Mouse (Mus musculus) myocyte (in vitro differentiated cells): ENCODE results near the gene Tspo2.

ENCODE experiments used
- E2F4 ChIP-seq: IDR thresholded peaks from one replicate; pipeline ENCODE4 v1.6.1; 2011; ENCODE audit warnings: mild to moderate bottlenecking, control low read depth, moderate library complexity; ENCODE audit not compliant: insufficient read depth
- MAX ChIP-seq: IDR thresholded peaks from one replicate; pipeline ENCODE4 v1.6.1; 2011; ENCODE audit warnings: low read depth, mild to moderate bottlenecking, control low read depth
- MYOD1 ChIP-seq, 3 experiments: IDR thresholded peaks; one replicate each; pipeline ENCODE4 v1.6.1; 2011; ENCODE audit warnings: control low read depth in 2 of 3, low read depth in 2 of 3, mild to moderate bottlenecking in 2 of 3, moderate library complexity in 1 of 3; ENCODE audit not compliant: insufficient read length in 2 of 3, control insufficient read depth in 1 of 3
- MYOG ChIP-seq, 3 experiments: IDR thresholded peaks; one replicate each; pipeline ENCODE4 v1.6.1; 2011; ENCODE audit warnings: control low read depth in 2 of 3, low read depth in 2 of 3, mild to moderate bottlenecking in 2 of 3; ENCODE audit not compliant: insufficient read length in 2 of 3, control insufficient read depth in 1 of 3, insufficient read depth in 1 of 3
- POLR2A ChIP-seq: IDR thresholded peaks from one replicate; pipeline ENCODE4 v1.6.1; 2011; ENCODE audit warnings: low read depth, mild to moderate bottlenecking, control low read depth, moderate library complexity; ENCODE audit not compliant: insufficient read length
- POLR2AphosphoS2 ChIP-seq: IDR thresholded peaks from one replicate; pipeline ENCODE4 v1.6.1; 2011; ENCODE audit warnings: low read depth, control low read depth; ENCODE audit not compliant: insufficient read length
- SRF ChIP-seq: IDR thresholded peaks from one replicate; pipeline ENCODE4 v1.6.1; 2011; ENCODE audit warnings: low read depth; ENCODE audit not compliant: control insufficient read depth, insufficient read length
- TCF12 ChIP-seq: IDR thresholded peaks from one replicate; pipeline ENCODE4 v1.6.1; 2011; ENCODE audit warnings: mild to moderate bottlenecking, control low read depth; ENCODE audit not compliant: poor library complexity, insufficient read depth, severe bottlenecking
- USF1 ChIP-seq: IDR thresholded peaks from one replicate; pipeline ENCODE4 v1.6.1; 2011; ENCODE audit warnings: low read depth, mild to moderate bottlenecking, control low read depth, moderate library complexity

- TF ChIP-seq MAX: no peak
- no peak for TF ChIP-seq POLR2A
- no peak for TF ChIP-seq E2F4
- TF ChIP-seq TCF12: no peak
- no peak for TF ChIP-seq MYOD1 (IDR thresholded peaks at IDR 0.05; ENCODE audit: control insufficient read depth in 1 of 3, insufficient read length in 2 of 3, low read depth in 2 of 3)
- no peak for TF ChIP-seq POLR2AphosphoS2
- no peak for TF ChIP-seq MYOG (IDR thresholded peaks at IDR 0.05; ENCODE audit: control insufficient read depth in 1 of 3, insufficient read depth in 1 of 3, insufficient read length in 2 of 3, low read depth in 2 of 3)
- no peak for TF ChIP-seq SRF
- no peak for TF ChIP-seq USF1
Observed at GRCm38 (mm10) chr17:48454190-48454589, 2.9 kb upstream of the Tspo2 start.
